Mouse (Mus musculus) lung, adult 10 weeks (tissue): Measurements from ENCODE around the gene Abcc6. TPM values are rescaled to one million over a fixed set of nuclear protein-coding genes. Genes with fewer than 3 reads are reported as not detected.

Experiments
- polyA plus RNA-seq: library from polyadenylated mRNA; stranded (reverse); fragments of 350-450 nt; fragmentation: Illumina TruSeq; extraction: RNeasy Lipid Tissue Mini Kit (QIAGEN cat#74804); gene quantifications from one replicate; pipeline ENCODE4 v1.2.3, GENCODE M21; 2014; ENCODE audit warnings: low read depth, low replicate concordance; ENCODE audit not compliant: insufficient read depth

Gene Abcc6
- 0.27 TPM for polyA plus RNA-seq

DNA sequence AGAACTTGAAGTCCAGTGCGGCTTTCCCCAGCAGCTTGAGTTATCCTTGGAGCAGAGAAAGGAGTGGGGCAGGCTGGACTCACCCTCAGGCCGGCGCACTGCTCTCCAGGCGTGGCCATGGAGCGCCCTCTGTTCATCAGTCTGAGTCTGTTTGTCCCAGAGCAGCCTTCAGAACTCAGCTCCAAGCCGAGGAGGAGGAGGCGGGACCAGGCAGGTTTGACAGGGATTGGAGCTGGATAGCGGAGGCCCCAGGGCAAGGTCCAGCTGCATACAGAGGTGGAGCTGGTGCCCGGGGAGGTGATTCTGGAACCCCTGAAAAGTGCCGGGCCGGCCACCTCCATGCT lies at the start of gene Abcc6:
Gene Abcc6 (minus strand): TSS at position 158 of the 344 bp plus-strand sequence.

DNA sequence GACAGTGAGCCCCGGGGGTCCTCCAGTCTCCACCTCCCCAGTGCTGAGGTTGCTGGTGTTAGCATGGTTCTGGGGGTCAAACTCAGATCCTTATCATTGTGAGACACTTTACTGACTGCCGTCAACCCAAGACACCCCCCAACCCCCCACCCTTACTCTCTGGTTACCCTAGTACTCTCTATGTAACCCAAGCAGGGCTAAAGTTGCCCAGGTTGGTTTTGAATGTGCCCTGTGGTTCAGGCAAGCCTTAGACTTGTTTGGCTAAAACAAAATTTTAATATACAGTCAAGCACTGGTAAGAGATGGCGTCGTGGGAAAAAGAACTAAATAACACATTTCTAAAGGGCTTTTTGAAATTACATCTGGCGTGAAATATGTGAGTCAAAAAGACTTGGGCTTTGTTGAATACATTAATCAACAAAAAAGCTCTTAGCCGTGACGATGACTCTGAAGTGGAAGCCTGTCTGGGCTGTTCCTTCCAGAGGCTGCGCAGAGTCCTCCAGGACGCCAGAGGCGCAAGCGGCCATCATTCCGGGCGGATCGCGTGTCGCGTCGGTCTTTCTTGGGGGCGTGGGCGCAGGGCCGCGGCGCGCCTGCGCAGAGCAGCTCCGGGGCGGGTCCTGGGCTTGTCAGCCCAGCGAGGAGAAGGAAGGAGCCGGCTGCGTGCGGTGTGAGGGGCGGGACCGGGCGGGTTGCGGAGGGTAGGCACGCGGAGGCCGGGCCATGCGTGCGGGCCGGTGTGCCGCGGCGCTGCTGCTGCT lies 3.2 kb upstream of the Abcc6 start, which contains the start of gene Nomo1:
Gene Nomo1 (plus strand): TSS at position 590 of the 761 bp plus-strand sequence.

GRCm38 (mm10) chr7:45923762-45924428 lies 106.2 kb downstream of the Abcc6 start, which contains the start of gene Ccdc114:
Gene Ccdc114 (plus strand): TSS chr7:45924072.

GRCm38 (mm10) chr7:45921242-45921621 lies 108.9 kb downstream of the Abcc6 start, which contains the start of gene Emp3:
Gene Emp3 (minus strand): TSS chr7:45921404.

Other genes starting within 250 kb of the Abcc6 start
- 0.09 TPM for gene Lmtk3, start 246.6 kb downstream of the Abcc6 start, polyA plus RNA-seq
- gene Sult2b1, start 245.6 kb downstream of the Abcc6 start, polyA plus RNA-seq = 2.2 TPM
- gene Cyth2, start 215.7 kb downstream of the Abcc6 start, polyA plus RNA-seq = 73.8 TPM
- gene Kcnj14, start 205.5 kb downstream of the Abcc6 start, polyA plus RNA-seq = not detected
- gene Grwd1, start 199.4 kb downstream of the Abcc6 start, polyA plus RNA-seq = 10.2 TPM
- 108 TPM for gene Kdelr1, start 157.5 kb downstream of the Abcc6 start, polyA plus RNA-seq
- 0.46 TPM for gene Grin2d, start 151.9 kb downstream of the Abcc6 start, polyA plus RNA-seq
- not detected for gene Syngr4, start 133.6 kb downstream of the Abcc6 start, polyA plus RNA-seq
- 8.7 TPM for gene Tmem143, start 133.4 kb downstream of the Abcc6 start, polyA plus RNA-seq
- 138 TPM for gene Emp3, start 108.9 kb downstream of the Abcc6 start, polyA plus RNA-seq
- 3.5 TPM for gene Ccdc114, start 106.2 kb downstream of the Abcc6 start, polyA plus RNA-seq
- gene Nomo1, start 3.4 kb upstream of the Abcc6 start, polyA plus RNA-seq = 19.0 TPM
- 1.1 TPM for gene Kcnj11, start 70.5 kb upstream of the Abcc6 start, polyA plus RNA-seq
- 0.97 TPM for gene Abcc8, start 149.7 kb upstream of the Abcc6 start, polyA plus RNA-seq
- gene Ush1c, start 208.2 kb upstream of the Abcc6 start, polyA plus RNA-seq = not detected
- not detected for gene Otog, start 210.7 kb upstream of the Abcc6 start, polyA plus RNA-seq